21 mouse cellular contexts compared by ENCODE assay signal in genomic region chr5:131107188-131107587, GRCm38 (mm10).
DNase-seq lines count a peak whose midpoint lies in the region; ATAC-seq and TF ChIP-seq lines count a peak whose summit lies in the region.
"Had no signal": no experiment of that assay in that cellular context is flagged by ENCODE, and none has a peak within 500 bp of the region (broad histone marks: within the 10 kb centered on the region; RNA-seq: fewer than 3 reads in every experiment).

No protein-coding gene starts in this region.

- 82% methylated on average over 1 of the region's 1 CpGs for WGBS in heart, embryonic 10.5 days
- 48% methylated on average over 1 of the region's 1 CpGs for WGBS in liver, embryonic 14.5 days (ENCODE audit: insufficient replicate concordance)

- H3K27me3 ChIP-seq in heart, embryonic 10.5 days (ENCODE audit: insufficient read depth, poor library complexity, severe bottlenecking) = no peaks in the 10 kb centered on the region
- H3K27me3 ChIP-seq in liver, embryonic 14.5 days (ENCODE audit: control insufficient read depth, insufficient read depth, low read length) = no peaks in the 10 kb centered on the region
- H3K27me3 ChIP-seq in ES-Bruce4 (ENCODE audit: control insufficient read depth, insufficient read depth, low read length, poor library complexity, severe bottlenecking) = no peaks in the 10 kb centered on the region
- H3K27me3 ChIP-seq: embryonic facial prominence, embryonic 13.5 days; forebrain, embryonic 15.5 days; heart, embryonic 13.5 days; liver, embryonic 12.5 days; lung, embryonic 15.5 days; megakaryocyte, embryonic 14.5 days had no signal

- H3K4me1 ChIP-seq in heart, embryonic 10.5 days = no peaks in the 10 kb centered on the region
- no peaks in the 10 kb centered on the region for H3K4me1 ChIP-seq in liver, embryonic 14.5 days (replicated peaks; ENCODE audit: control insufficient read depth in 2 of 2, insufficient read depth in 2 of 2, low read length in 1 of 2)
- H3K4me1 ChIP-seq in ES-Bruce4 (ENCODE audit: control insufficient read depth, insufficient read depth, low read length) = no peaks in the 10 kb centered on the region
- H3K4me1 ChIP-seq: embryonic facial prominence, embryonic 13.5 days; forebrain, embryonic 15.5 days; heart, embryonic 13.5 days; liver, embryonic 12.5 days; lung, embryonic 15.5 days; megakaryocyte, embryonic 14.5 days had no signal

- TF ChIP-seq POLR2A in ES-Bruce4 (IDR thresholded peaks at IDR 0.05; ENCODE audit: insufficient read depth, low read length) = no peak

- TF ChIP-seq EP300 in liver, embryonic 14.5 days (IDR thresholded peaks at IDR 0.05; ENCODE audit: low read depth) = no peak
- TF ChIP-seq EP300 in ES-Bruce4 (IDR thresholded peaks at IDR 0.05; ENCODE audit: insufficient read depth, low read depth, low read length) = no peak

- no peak overlapping the region for H3K9ac ChIP-seq in liver, embryonic 14.5 days (replicated peaks)
- H3K9ac ChIP-seq in ES-Bruce4 (ENCODE audit: low read depth, poor library complexity, severe bottlenecking) = no peak overlapping the region
- H3K9ac ChIP-seq: embryonic facial prominence, embryonic 13.5 days; forebrain, embryonic 15.5 days; heart, embryonic 13.5 days; liver, embryonic 12.5 days; lung, embryonic 15.5 days had no signal

- H3K4me2 ChIP-seq in liver, embryonic 14.5 days (ENCODE audit: low read depth) = no peak overlapping the region
- H3K4me2 ChIP-seq: embryonic facial prominence, embryonic 13.5 days; forebrain, embryonic 15.5 days; heart, embryonic 13.5 days; liver, embryonic 12.5 days; lung, embryonic 15.5 days had no signal

- no peak overlapping the region for H3K4me3 ChIP-seq in heart, embryonic 10.5 days
- H3K4me3 ChIP-seq in liver, embryonic 14.5 days (ENCODE audit: insufficient read depth in 1 of 2, low read depth in 2 of 2, low read length in 2 of 2) = no peak overlapping the region
- H3K4me3 ChIP-seq in ES-Bruce4 (ENCODE audit: low read depth, low read length) = no peak overlapping the region
- H3K4me3 ChIP-seq: embryonic facial prominence, embryonic 13.5 days; forebrain, embryonic 15.5 days; heart, embryonic 13.5 days; liver, embryonic 12.5 days; lung, embryonic 15.5 days; megakaryocyte, embryonic 14.5 days had no signal

- peak; percentile 71 for DNase-seq in heart, adult 11 months
- no peak for DNase-seq in heart, embryonic 10.5 days (ENCODE audit: low spot score)
- DNase-seq in liver, embryonic 14.5 days (ENCODE audit: low read depth in 3 of 3, low spot score in 3 of 3) = no peak
- DNase-seq in liver (no peak), ZHBTc4 (ENCODE audit: low read depth, low spot score) (peak; percentile 65)
- no peak for DNase-seq in lung, postnatal 36 days
- DNase-seq: adrenal gland, postnatal 14 days; cerebellum, adult 11-12 months; cerebellum, postnatal 14 days; heart, postnatal 36 days; kidney, adult 8-10 months; kidney, postnatal 25 days; retina, postnatal 1 day; thymus, postnatal 25 days had no signal

- H3K9me3 ChIP-seq in heart, embryonic 10.5 days = no peaks in the 10 kb centered on the region; the same call in 1 of the 2 replicates
- no peaks in the 10 kb centered on the region; the same call in 1 of the 2 replicates for H3K9me3 ChIP-seq in liver, embryonic 14.5 days (ENCODE audit: control insufficient read depth, low read length)
- H3K9me3 ChIP-seq in ES-Bruce4 (replicated peaks; ENCODE audit: control insufficient read depth, insufficient read depth, low read length, poor library complexity, severe bottlenecking) = no peaks in the 10 kb centered on the region; the same call in none of the 2 replicates
- H3K9me3 ChIP-seq: lung, embryonic 15.5 days had no signal

- H3K27ac ChIP-seq in heart, embryonic 10.5 days = no peak overlapping the region
- no peak overlapping the region for H3K27ac ChIP-seq in liver, embryonic 14.5 days
- no peak overlapping the region for H3K27ac ChIP-seq in ES-Bruce4 (ENCODE audit: insufficient read depth, low read length)
- H3K27ac ChIP-seq: embryonic facial prominence, embryonic 13.5 days; forebrain, embryonic 15.5 days; heart, embryonic 13.5 days; liver, embryonic 12.5 days; lung, embryonic 15.5 days had no signal

- no peaks in the 10 kb centered on the region for H3K36me3 ChIP-seq in heart, embryonic 10.5 days
- no peaks in the 10 kb centered on the region for H3K36me3 ChIP-seq in liver, embryonic 14.5 days (replicated peaks; ENCODE audit: control insufficient read depth, insufficient read depth, low read depth)
- no peaks in the 10 kb centered on the region for H3K36me3 ChIP-seq in ES-Bruce4 (ENCODE audit: control insufficient read depth, insufficient read depth, low read length, poor library complexity, severe bottlenecking)
- H3K36me3 ChIP-seq: embryonic facial prominence, embryonic 13.5 days; forebrain, embryonic 15.5 days; heart, embryonic 13.5 days; liver, embryonic 12.5 days; lung, embryonic 15.5 days had no signal

- TF ChIP-seq CTCF in liver, embryonic 14.5 days (IDR thresholded peaks at IDR 0.05; ENCODE audit: low read depth) = peak; percentile 24; the same call in 1 of the 2 replicates
- TF ChIP-seq CTCF in ES-Bruce4 (IDR thresholded peaks at IDR 0.05; ENCODE audit: low read depth, low read length) = peak; percentile 20

- ATAC-seq in liver, embryonic 14.5 days (ENCODE audit: insufficient read depth) = no peak
- ATAC-seq: forebrain, embryonic 15.5 days; liver, embryonic 12.5 days had no signal

Comparison
In these comparisons a context has a peak if more than half of its experiments do, and no peak if none do; other contexts are left out.
1. DNase-seq: peak in heart, adult 11 months (single experiment) and ZHBTc4 (single experiment); none in heart, embryonic 10.5 days (single experiment), liver, embryonic 14.5 days (0 of 3), liver (single experiment) and lung, postnatal 36 days (single experiment).